In the genomic region with DNA sequence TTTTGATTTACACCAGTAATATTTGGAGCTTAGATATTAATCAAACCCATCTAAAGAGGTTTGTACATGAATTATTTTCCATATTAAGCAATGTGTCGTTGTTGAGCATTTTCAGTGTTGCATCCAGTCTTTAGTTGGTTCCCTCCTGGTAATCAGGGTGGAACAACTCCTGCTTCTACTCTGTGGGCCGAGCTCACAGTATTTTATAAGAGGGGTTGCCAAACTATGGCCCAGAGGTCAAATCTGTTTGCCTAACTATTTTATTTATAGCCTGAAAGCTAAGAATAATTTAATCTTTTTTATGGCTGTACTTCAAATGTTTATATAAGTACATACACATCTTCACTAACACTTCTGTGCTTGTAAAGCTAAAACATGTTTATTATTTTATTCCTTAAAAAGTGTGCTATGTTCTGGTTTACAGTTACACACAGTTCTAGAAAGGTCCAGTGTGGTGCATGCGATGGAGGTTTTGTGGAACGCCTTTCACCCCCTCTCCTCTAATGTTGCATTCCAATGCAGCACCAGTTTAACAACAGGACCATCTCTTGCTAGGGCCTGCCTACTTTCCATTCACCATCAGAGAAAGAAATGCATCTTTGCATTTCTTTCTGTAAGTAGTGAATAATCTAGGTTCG, we compare ENCODE assay signal across 25 mouse cellular contexts.
"Had no signal": no experiment of that assay in that cellular context is flagged by ENCODE, and none has a peak within 500 bp of the region (broad histone marks: within the 10 kb centered on the region; RNA-seq: fewer than 3 reads in every experiment).

No protein-coding gene starts in this region.

- H3K36me3 ChIP-seq: heart, embryonic 12.5 days; hindbrain, embryonic 10.5 days; hindbrain, embryonic 12.5 days; intestine, embryonic 15.5 days; limb, embryonic 10.5 days; limb, embryonic 12.5 days had no signal

- H3K27ac ChIP-seq: gastrocnemius, adult 2 months; heart, adult 2 months; hindbrain, embryonic 10.5 days; hindbrain, embryonic 12.5 days; hindbrain, embryonic 14.5 days; intestine, embryonic 15.5 days; layer of hippocampus, adult 2 months; left cerebral cortex, adult 2 months; limb, embryonic 10.5 days; limb, embryonic 12.5 days had no signal

- H3K27me3 ChIP-seq: heart, embryonic 12.5 days; hindbrain, embryonic 12.5 days; intestine, embryonic 15.5 days; limb, embryonic 12.5 days had no signal

- H3K4me1 ChIP-seq: heart, embryonic 12.5 days; hindbrain, embryonic 10.5 days; hindbrain, embryonic 12.5 days; intestine, embryonic 15.5 days; limb, embryonic 10.5 days; limb, embryonic 12.5 days had no signal

- DNase-seq: gastrocnemius, adult 2 months; gastrocnemius, postnatal 10 days; gastrocnemius, postnatal 25 days; heart, adult 2 months; heart, postnatal 10 days; heart, postnatal 4 days; kidney, adult 18-20 months; kidney, adult 8-10 months; kidney, postnatal 10 days; kidney, postnatal 25 days; kidney, postnatal 4 days; liver had no signal

- H3K9ac ChIP-seq: heart, embryonic 12.5 days; hindbrain, embryonic 12.5 days; hindbrain, embryonic 14.5 days; intestine, embryonic 15.5 days; limb, embryonic 12.5 days had no signal

- ATAC-seq: forebrain, embryonic 16.5 days; hindbrain, embryonic 16.5 days; inflammation-experienced regulatory T-cells, adult 6 months; intestine, embryonic 15.5 days; intestine, postnatal 0 days had no signal

- H3K9me3 ChIP-seq: heart, embryonic 12.5 days; hindbrain, embryonic 10.5 days; hindbrain, embryonic 12.5 days; intestine, embryonic 15.5 days; limb, embryonic 10.5 days; limb, embryonic 12.5 days had no signal

- H3K4me2 ChIP-seq: heart, embryonic 12.5 days; hindbrain, embryonic 12.5 days; hindbrain, embryonic 14.5 days; intestine, embryonic 15.5 days; limb, embryonic 12.5 days had no signal

- H3K4me3 ChIP-seq: gastrocnemius, adult 2 months; heart, adult 2 months; heart, embryonic 12.5 days; hindbrain, embryonic 10.5 days; hindbrain, embryonic 12.5 days; intestine, embryonic 15.5 days; layer of hippocampus, adult 2 months; left cerebral cortex, adult 2 months; limb, embryonic 10.5 days; limb, embryonic 12.5 days had no signal
